Mouse (Mus musculus): ENCODE measurements around the gene Arrdc2.

DNA sequence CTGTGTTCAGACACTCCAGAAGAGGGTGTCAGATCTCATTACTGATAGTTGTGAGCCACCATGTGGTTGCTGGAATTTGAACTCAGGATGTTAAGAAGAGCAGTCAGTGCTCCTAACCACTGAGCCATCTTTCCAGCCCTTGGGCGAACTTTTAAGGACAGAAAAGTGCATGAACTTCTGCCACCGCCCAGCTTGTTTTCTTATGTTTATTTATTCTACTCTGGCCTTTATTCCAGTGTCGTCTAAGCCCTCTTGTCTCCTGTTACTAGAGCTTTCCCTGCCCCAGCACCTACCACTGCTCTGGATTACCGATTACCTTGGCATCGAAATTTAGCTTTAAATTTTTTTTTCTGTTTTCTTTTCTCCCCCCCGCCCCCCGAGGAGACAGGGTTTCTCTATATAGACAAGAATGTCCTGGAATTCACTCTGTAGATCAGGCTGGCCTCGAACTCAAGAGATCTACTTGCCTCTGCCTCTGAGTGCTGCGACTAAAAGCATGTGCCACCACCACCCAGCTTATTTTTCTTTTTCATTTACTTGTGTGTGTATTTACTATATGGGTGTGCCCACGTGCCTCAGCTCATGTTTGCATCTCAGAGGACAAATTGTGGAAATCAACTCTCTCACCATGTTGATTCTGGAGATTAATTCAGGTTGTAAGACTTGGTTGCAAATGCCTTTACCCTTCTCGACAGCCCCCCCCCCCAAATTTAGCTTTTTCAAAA, 36.6 kb downstream of the Arrdc2 start:
- TF ChIP-seq CTCF (IDR thresholded peaks at IDR 0.05; ENCODE audit: low read depth) (no peak), EP300 (IDR thresholded peaks at IDR 0.05; ENCODE audit: low read depth) (no peak)
